Mouse (Mus musculus) erythroblast, embryonic 14.5 days (primary cell): ENCODE results near the gene Rpl36. TPM values are rescaled to one million over a fixed set of nuclear protein-coding genes. Genes with fewer than 3 reads are reported as not detected.

Experiments used
- H3K27me3 ChIP-seq: 2 replicates; pipeline ENCODE4 v1.6.1; 2012; ENCODE audit warnings: inconsistent platforms; ENCODE audit not compliant: control insufficient read depth
- H3K36me3 ChIP-seq: 2 replicates; pipeline ENCODE4 v1.6.1; 2012; ENCODE audit warnings: mild to moderate bottlenecking, inconsistent platforms; ENCODE audit not compliant: control insufficient read depth
- H3K4me1 ChIP-seq: 2 replicates; pipeline ENCODE4 v1.6.1; 2012; ENCODE audit warnings: inconsistent platforms; ENCODE audit not compliant: control insufficient read depth
- H3K4me3 ChIP-seq: replicated peaks from 2 replicates; pipeline ENCODE3; 2012; ENCODE audit warnings: moderate library complexity, mild to moderate bottlenecking, inconsistent platforms
- H3K9me3 ChIP-seq: 2 replicates; pipeline ENCODE4 v1.6.1; 2012; ENCODE audit warnings: low read length, inconsistent platforms, mixed read lengths; ENCODE audit not compliant: control insufficient read depth
- GATA1 ChIP-seq: IDR thresholded peaks from 2 replicates; pipeline ENCODE4 v1.6.1; 2012; ENCODE audit warnings: low read length, inconsistent platforms, mixed read lengths
- TAL1 ChIP-seq: IDR thresholded peaks from 3 replicates; pipeline ENCODE4 v1.6.1; 2012; ENCODE audit warnings: low read length, inconsistent platforms, mixed read lengths
- polyA plus RNA-seq: library from polyadenylated mRNA; stranded (reverse); fragments of >175 nt; gene quantifications from 2 replicates; pipeline ENCODE4 v1.2.3, GENCODE M21; 2012

Rpl36 gene
- polyA plus RNA-seq, 1 experiment = 810 TPM

- no peaks in the 10 kb centered on the region for H3K36me3 ChIP-seq
- H3K9me3 ChIP-seq = no peaks in the 10 kb centered on the region
- no peak overlapping the region for H3K4me3 ChIP-seq
- H3K4me1 ChIP-seq = peaks cover 15% of the 10 kb centered on the region
- TF ChIP-seq TAL1 (no peak), GATA1 (no peak)
- peaks cover 24% of the 10 kb centered on the region for H3K27me3 ChIP-seq
Observed at GRCm38 (mm10) chr17:56631807-56632206, 18.6 kb downstream of the Rpl36 start.

- TF ChIP-seq TAL1 = no peak
- TF ChIP-seq GATA1 = no peak
- peaks cover 2% of the 10 kb centered on the region for H3K4me1 ChIP-seq
- H3K27me3 ChIP-seq = peaks cover 13% of the 10 kb centered on the region; the same call in 1 of the 2 replicates
- H3K9me3 ChIP-seq = no peaks in the 10 kb centered on the region
- H3K36me3 ChIP-seq = no peaks in the 10 kb centered on the region
- H3K4me3 ChIP-seq = no peak overlapping the region
Observed at GRCm38 (mm10) chr17:56634023-56634422, 20.8 kb downstream of the Rpl36 start.

GRCm38 (mm10) chr17:56643237-56643636 lies 30.0 kb downstream of the Rpl36 start:
- Histone ChIP-seq H3K4me3 (no peak overlapping the region), H3K36me3 (no peaks in the 10 kb centered on the region), H3K9me3 (no peaks in the 10 kb centered on the region), H3K4me1 (no peaks in the 10 kb centered on the region), H3K27me3 (peaks cover 5% of the 10 kb centered on the region; the same call in 1 of the 2 replicates)
- no peak for TF ChIP-seq TAL1
- no peak for TF ChIP-seq GATA1

GRCm38 (mm10) chr17:56647546-56647945 lies 34.3 kb downstream of the Rpl36 start:
- H3K9me3 ChIP-seq = no peaks in the 10 kb centered on the region
- peaks cover 11% of the 10 kb centered on the region for H3K27me3 ChIP-seq
- no peak overlapping the region for H3K4me3 ChIP-seq
- H3K36me3 ChIP-seq = no peaks in the 10 kb centered on the region
- no peak for TF ChIP-seq TAL1
- no peaks in the 10 kb centered on the region for H3K4me1 ChIP-seq

GRCm38 (mm10) chr17:56651801-56652200 lies 38.6 kb downstream of the Rpl36 start:
- H3K4me3 ChIP-seq = no peak overlapping the region
- H3K9me3 ChIP-seq = no peaks in the 10 kb centered on the region
- H3K4me1 ChIP-seq = no peaks in the 10 kb centered on the region; the same call in 1 of the 2 replicates
- H3K27me3 ChIP-seq = peaks cover 17% of the 10 kb centered on the region
- H3K36me3 ChIP-seq = no peaks in the 10 kb centered on the region
- TF ChIP-seq GATA1 = no peak
- TF ChIP-seq TAL1 = no peak

- H3K4me3 ChIP-seq = no peak overlapping the region
- H3K9me3 ChIP-seq = no peaks in the 10 kb centered on the region
- no peaks in the 10 kb centered on the region; the same call in 1 of the 2 replicates for H3K4me1 ChIP-seq
- peaks cover 11% of the 10 kb centered on the region; the same call in 1 of the 2 replicates for H3K27me3 ChIP-seq
- no peaks in the 10 kb centered on the region for H3K36me3 ChIP-seq
- TF ChIP-seq GATA1 (no peak), TAL1 (no peak)
Observed at GRCm38 (mm10) chr17:56654771-56655170, 41.6 kb downstream of the Rpl36 start.

- no peaks in the 10 kb centered on the region; the same call in 1 of the 2 replicates for H3K4me1 ChIP-seq
- H3K27me3 ChIP-seq = peaks cover 13% of the 10 kb centered on the region; the same call in 1 of the 2 replicates
- no peaks in the 10 kb centered on the region for H3K9me3 ChIP-seq
- no peak for TF ChIP-seq TAL1
- TF ChIP-seq GATA1 = no peak
- no peaks in the 10 kb centered on the region for H3K36me3 ChIP-seq
- H3K4me3 ChIP-seq = no peak overlapping the region
Observed at GRCm38 (mm10) chr17:56655311-56655710, 42.1 kb downstream of the Rpl36 start.

GRCm38 (mm10) chr17:56656171-56656570 lies 43.0 kb downstream of the Rpl36 start:
- Histone ChIP-seq H3K9me3 (no peaks in the 10 kb centered on the region), H3K36me3 (no peaks in the 10 kb centered on the region), H3K27me3 (peaks cover 13% of the 10 kb centered on the region), H3K4me1 (no peaks in the 10 kb centered on the region; the same call in 1 of the 2 replicates), H3K4me3 (no peak overlapping the region)
- TF ChIP-seq GATA1 = no peak

- Histone ChIP-seq H3K4me3 (no peak overlapping the region), H3K36me3 (no peaks in the 10 kb centered on the region), H3K4me1 (peaks cover 10% of the 10 kb centered on the region), H3K9me3 (no peaks in the 10 kb centered on the region), H3K27me3 (peaks cover 60% of the 10 kb centered on the region)
- TF ChIP-seq GATA1 = no peak
- TF ChIP-seq TAL1 = no peak
Observed at GRCm38 (mm10) chr17:56663659-56664058, 50.4 kb downstream of the Rpl36 start.

Other genes with a start within 250 kb of the Rpl36 start
- 0.33 and 0.44 TPM in 2 replicates for gene Ptprs, start 136.9 kb upstream of the Rpl36 start, polyA plus RNA-seq
- gene Znrf4, start 101.0 kb upstream of the Rpl36 start, polyA plus RNA-seq = not detected in 2 replicates
- gene Gm20219, start 59.0 kb upstream of the Rpl36 start, polyA plus RNA-seq = 0.04 and 0.10 TPM in 2 replicates
- gene Safb2, start 28.8 kb upstream of the Rpl36 start, polyA plus RNA-seq = 26.3 and 27.6 TPM in 2 replicates
- gene Safb, start 28.6 kb upstream of the Rpl36 start, polyA plus RNA-seq = 27.9 and 29.6 TPM in 2 replicates
- gene 2410015M20Rik, start 3.6 kb upstream of the Rpl36 start, polyA plus RNA-seq = 21.4 and 25.5 TPM in 2 replicates
- 6.7 TPM in 2 replicates for gene Lonp1, start 13.5 kb downstream of the Rpl36 start, polyA plus RNA-seq
- gene Catsperd, start 14.7 kb downstream of the Rpl36 start, polyA plus RNA-seq = not detected in 2 replicates
- gene Ranbp3, start 59.9 kb downstream of the Rpl36 start, polyA plus RNA-seq = 16.4 and 17.4 TPM in 2 replicates
- 70.5 and 83.1 TPM in 2 replicates for gene Ndufa11, start 104.4 kb downstream of the Rpl36 start, polyA plus RNA-seq
- 0.22 and 0.55 TPM in 2 replicates for gene Vmac, start 104.6 kb downstream of the Rpl36 start, polyA plus RNA-seq
- 1.4 and 2.2 TPM in 2 replicates for gene Nrtn, start 144.1 kb downstream of the Rpl36 start, polyA plus RNA-seq
- gene Dus3l, start 151.3 kb downstream of the Rpl36 start, polyA plus RNA-seq = 2.7 and 3.2 TPM in 2 replicates
- 0.66 and 0.78 TPM in 2 replicates for gene Prr22, start 156.8 kb downstream of the Rpl36 start, polyA plus RNA-seq
- gene Rfx2, start 217.6 kb downstream of the Rpl36 start, polyA plus RNA-seq = 26.9 and 29.2 TPM in 2 replicates